Mouse (Mus musculus): ENCODE data around the gene 1700040F15Rik.
"Not testable (repeated sequence)": the region's sequence is repeated elsewhere in the genome, so short reads cannot be mapped to it uniquely, and the experiment has no call there.

The 1700040F15Rik gene

DNA sequence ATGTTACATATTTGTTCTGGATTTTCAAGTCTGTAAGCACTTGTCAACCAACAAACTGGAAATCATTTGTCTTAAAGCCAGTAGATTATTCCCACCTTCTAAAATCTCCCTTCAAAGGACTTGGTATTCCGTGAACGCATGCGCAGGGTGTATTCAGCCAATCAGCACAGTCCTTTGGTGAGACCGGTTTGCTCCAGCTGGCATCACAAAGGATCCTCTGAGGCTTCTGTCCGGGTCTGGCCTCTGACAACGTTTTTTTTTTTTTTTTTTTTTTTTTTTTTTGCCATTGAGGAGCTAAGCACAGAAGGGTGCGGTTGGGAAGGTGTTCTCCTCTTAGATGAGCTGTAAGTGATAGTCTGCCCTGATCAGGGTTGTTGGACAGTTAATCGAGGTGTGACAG is at the start of gene 1700040F15Rik:
Gene 1700040F15Rik, plus strand, starts transcription at position 301 of the 400 bp plus-strand sequence.
- DNase-seq: not testable (repeated sequence)

Data from kidney, postnatal 4 days (tissue).